Mouse (Mus musculus) left cerebral cortex, adult 8-10 months (tissue): ENCODE results near the gene Lrrc45. TPM values are rescaled to one million over a fixed set of nuclear protein-coding genes. Genes with fewer than 3 reads are reported as not detected.
A peak's percentile ranks its signal among the peaks of the same experiment; 100 is the strongest.

ENCODE experiments used
- DNase-seq, 2 experiments: peaks; one replicate each; pipeline ENCODE4 v3.0.0; 2022; ENCODE audit warnings: low spot score in 2 of 2
- total RNA-seq, 4 experiments: library from RNA; stranded (reverse); gene quantifications; 2 replicates each; pipeline ENCODE4 v1.2.4; 2022

The Lrrc45 gene
- total RNA-seq, 4 experiments from 2014 or later = 39.8 to 56.7 (median 51.2) TPM

DNA sequence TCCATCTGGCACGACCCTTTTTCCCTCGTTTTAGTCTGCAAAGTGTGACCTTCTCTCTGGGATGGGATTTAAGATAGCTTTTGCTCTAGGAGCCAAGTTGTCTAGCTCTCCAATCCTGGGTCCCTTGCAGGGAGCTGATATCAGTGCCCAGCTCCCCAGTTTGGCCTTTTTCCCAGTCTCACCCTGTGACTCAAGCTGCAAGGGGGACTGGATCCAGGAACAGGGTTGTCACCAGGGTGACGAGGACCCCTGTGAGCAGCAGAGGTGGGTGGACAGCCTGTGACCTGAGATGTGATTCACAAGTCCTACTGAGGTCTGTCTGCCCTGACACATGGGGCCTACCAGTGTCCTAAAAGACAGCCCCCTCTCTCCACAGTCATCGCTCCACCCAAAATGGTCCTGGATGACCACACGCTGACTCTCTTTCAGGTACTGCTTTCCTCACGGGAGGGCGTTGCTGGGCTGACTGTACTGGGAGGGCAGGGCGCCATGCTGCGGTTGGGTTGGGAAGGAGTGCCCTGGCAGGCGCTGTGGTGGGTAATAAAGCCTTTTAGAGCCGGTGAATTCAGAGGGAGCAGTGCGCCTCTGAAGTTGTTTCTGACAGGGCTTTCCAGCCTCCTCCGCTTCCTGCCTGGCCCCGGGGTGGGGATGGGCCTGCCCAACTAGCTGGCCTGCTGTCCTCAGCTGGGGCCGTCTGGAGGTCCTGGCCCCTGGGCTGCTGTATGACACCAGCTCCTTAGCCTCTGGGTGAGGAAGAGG is 9.8 kb upstream of the Lrrc45 start:
- DNase-seq = no peak

DNA sequence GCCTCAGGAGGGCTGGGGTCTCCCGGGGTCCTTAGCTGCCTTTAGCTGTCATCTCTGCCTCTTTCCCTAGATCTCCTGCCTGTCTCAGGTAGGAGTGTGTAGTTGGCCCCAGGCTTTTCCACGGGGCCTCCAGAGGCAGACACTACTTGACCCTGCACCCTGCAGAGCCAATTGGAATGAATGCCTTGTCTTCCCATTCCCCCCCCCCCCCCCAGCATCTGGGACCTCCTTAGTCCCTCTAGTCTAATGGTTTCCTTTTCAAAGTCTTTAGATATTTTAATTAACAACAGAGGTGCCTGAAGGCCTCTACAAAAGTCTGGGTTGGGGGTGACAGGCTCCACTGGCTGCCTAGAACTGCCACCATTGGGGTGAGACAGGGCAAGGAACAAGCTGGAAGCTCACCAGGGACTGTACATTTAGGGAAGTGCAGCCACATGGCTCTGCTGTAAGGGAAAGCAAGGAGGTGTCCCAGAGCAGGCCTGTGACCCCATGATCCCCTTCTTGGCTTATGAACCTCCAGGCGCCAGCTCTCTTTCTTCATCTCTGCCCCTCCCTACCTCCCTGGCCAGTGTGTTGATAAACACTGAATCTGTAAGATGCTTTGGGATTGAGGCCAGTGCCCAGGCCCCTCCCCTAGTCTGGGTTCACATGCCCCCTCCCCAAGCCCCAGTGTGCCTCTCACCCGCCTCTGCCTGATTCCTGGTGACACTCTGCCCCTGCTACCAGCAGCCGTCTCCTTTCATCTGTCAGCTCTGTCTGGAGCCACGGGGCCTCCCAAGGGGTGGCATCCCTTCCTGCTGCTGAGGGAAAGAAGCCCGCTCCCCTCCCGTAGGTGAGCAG is 9.0 kb upstream of the Lrrc45 start:
- DNase-seq = no peak

DNA sequence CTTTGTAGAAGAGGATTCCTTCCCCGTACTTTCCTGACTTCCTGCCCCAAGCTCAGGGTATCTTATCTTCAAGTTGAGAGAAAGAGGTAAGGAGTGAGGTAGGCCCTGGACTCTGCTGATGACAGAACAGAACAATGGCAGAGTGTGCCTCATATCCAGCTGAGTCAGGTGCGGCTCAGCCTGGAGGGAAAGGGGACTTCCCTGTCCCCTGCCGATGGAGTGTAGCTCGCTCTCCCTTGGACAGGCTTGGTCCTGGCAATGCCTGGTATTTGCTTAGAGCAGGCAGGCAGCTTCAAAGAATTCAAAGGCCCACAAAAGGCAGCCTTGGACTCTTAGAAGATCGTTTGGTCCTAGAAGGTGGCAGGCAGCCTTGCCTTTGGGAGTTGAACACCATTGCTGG is 7.6 kb upstream of the Lrrc45 start:
- no peak for DNase-seq

DNA sequence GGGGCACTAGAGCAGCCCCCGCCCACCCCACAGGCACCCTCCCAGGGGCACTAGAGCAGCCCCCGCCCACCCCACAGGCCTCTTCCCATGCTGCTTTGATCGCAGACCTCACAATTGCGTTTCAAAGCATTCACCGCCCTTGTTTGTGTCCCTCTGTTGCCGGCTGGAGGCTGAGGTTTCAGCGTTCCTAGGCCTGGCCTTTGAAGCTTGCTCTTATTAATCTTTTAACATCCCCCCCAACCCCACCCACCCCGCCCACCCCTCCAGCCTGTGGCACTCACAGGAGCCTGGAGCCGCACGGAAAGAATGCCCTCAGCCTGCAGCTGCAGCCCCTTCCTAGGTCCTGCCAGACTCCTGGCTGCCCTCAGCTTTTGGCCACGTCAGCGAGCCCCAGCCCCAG is 6.5 kb upstream of the Lrrc45 start:
- DNase-seq = no peak

DNA sequence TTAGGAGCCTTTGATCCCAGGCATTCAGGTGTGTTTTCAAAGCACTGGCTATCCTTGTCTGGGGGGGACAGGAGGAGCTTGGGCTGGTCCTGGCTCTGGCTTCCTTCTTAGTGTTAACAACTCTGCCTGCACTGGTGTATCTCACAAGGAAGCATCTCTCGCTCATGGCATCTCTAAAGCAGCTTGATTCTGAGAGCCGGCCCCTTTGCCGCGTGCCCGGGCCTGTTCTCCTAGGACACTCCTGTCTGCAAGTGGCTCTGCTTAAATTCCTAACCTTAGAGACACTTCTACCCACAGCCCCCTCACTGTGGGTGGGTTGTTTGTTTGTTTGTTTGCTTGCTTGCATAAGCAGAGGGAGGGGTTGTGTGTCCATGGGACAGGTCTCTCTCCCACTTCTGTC is 5.8 kb upstream of the Lrrc45 start:
- no peak for DNase-seq

DNA sequence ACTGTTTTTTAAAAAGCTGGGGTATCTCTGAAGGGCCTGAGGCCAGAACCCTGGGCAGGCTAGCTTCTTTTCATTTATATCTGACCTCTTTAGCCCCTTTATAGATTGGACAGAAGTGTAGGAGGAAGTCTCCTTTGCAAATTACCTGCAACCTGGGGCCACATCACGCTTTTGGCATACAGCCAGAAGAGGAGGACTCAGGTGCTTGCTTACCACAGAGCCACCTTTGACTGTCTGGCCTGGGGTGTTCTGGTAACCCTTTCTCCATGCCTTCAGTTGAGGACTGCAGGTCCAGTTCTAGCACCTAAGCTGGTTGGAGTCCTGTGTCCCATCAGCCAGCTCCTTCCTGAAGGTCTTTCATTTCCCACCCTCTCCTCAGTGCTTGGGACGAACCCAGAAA is 4.2 kb upstream of the Lrrc45 start:
- no peak for DNase-seq

DNA sequence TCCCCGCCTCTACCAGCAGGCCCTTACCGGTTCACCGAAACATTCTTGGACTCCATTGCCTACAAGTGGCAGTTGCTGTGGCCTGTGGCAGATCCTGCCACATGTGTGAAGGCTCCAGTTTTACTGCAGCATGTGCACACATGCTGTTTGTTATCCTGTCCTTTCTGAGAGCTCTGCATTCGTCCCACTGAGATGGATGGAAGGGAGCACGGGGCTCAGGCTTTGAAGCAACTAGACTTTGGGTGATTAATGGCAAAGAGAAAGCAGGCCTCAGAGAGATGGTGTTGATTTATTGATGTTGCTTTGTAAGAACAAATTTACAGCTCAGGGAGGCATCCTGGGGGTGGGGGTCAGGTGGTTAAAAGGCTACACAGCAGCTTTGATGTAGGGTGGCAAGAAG is 3.1 kb upstream of the Lrrc45 start:
- DNase-seq = no peak

DNA sequence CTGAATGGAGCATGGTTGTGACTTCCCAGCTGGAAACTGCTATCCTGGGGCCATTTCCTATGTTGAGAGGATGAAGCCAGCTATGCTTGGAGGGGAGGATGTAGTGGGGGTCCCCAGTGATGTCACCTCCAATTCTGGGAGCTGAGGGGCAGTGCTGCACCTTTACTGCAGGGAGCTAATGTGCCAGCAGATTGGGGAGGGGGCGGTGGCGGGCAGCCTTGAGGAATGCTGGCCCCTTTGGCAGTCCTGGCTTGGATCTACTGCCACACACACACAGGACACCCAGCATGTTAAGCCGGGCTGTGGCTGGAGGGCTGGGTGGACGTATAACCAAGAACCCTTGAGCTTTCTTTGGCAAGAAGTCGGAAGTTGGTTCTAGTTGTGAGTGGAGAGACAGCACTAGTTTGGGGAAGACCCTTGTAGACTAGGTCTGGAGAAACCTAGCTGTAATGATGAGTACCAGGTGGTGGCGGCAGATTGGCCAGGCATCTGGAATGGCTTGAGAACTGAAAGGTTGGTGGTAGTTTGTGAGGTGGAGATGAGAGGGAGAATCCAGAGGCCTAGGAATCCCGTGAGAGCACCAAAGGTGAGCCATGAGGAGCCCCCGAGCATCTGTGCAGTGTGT is 1.6 kb upstream of the Lrrc45 start:
- no peak for DNase-seq

DNA sequence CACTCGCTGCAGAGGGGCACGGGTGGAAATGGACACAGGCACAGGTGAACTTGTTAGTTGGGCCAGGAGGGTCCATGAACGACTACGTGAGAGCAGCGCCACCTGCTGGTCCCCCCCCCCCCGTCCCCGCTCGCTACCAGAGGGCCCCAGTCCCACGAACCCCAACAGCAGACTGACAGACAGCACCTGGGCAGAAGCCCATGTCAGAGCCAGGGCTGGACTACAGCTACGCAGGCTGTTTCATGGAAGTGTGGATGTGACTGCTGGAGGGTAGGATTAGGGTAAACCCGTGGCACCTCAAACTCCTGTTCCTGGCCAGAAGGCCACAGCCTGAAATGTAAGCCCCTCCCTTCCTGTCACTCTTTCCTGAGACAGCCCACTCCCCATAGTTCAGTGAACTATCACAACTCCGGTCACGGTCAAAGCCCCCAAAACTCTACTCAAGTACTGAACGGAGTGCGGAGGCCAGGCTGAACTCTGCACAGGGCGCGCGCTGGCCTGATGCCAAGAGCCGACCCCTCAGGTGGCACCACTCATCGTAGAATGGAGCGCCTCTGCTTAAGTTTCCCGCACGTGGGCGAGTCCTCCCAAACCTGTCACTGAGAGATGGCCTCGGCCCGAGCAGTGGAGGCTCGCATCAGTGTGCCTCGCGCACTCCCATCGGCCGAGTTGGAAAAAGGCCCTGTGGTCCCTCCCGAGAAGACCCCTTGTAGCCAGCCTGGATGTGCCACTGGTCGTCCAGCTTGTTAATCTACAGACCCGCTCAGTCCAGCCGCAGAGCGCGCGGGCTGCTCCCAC is 755 bp upstream of the Lrrc45 start:
- DNase-seq = no peak

DNA sequence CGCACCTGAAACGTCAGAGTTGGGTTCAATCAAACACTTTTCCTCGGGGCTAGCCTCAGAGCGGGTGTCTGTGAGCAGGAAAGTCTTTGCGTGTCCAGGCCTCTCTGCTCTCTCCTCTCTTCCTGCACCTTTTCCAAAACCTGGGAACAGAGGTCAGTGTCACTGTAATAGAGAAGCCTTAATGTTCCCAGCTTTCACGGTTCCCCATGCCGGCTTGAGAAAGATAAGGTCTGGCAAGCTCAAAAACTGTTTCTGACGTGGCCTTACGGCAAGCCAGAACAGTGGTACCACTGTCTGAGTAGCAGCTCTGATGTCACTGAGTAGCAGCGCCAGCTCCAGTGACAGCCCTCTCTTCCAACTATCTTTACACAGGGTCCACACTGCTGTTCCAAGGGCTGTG is 821 bp downstream of the Lrrc45 start:
- no peak for DNase-seq

DNA sequence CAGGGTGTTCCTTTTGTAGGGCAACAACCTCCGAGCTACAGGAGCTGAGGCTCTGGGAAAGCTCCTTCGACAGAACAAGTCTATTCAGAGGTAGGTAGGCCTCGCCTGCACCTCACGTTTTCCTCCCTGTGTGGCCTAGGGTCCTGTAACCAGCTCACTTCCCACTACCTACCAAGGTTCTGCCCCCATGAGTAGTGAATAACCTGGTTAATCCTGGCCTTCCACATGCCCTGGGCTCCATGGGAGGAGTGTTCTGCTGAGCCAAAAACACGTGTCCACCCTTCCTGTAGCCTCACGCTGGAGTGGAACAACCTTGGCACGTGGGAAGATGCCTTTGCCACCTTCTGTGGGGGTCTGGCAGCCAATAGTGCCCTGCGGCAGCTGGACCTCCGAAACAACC is 1.4 kb downstream of the Lrrc45 start:
- no peak for DNase-seq

DNA sequence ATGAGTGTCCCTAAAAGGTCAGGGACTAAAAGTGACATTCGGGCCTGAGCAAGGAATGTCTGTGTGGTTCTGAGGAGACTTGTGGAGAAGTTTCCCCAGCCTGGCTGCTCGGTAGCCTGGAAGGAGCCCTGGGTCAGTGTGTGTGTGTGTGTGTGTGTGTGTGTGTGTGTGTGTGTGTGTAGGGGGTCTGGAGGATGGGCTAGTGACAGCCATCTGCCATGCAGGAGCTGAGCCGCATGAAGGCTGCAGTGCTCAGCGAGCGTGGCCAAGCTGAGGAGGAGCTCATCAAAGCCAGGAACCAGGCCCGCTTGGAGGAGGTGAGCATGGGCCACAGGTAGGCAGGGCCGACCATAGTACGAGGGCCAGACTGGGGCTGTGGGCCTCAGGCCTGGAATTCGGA is 5.5 kb downstream of the Lrrc45 start:
- DNase-seq = no peak

DNA sequence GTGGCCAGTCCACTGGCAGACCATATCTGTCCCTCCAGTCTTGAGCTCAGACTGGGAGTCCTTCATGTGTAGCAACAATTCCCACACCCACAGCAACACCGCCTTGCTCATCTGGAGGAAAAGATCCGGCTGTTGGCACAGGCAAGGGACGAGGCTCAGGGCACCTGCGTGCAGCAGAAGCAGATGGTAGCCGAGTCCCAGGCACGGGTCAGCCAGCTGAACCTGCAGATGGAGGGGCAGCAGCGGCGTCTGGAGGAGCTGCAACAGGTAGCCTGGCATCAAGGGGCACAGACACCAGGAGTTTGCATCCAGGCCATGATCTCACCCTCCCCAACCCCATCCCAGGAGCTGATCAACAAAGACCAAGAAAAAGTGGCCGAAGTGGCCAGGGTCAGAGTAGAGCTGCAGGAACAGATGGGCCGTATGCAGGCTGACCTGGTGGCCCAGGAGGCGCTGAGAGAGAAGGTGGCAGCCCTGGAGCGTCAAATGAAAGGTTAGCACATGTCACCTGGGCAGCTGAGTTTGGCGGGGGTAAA is 6.2 kb downstream of the Lrrc45 start:
- no peak for DNase-seq

DNA sequence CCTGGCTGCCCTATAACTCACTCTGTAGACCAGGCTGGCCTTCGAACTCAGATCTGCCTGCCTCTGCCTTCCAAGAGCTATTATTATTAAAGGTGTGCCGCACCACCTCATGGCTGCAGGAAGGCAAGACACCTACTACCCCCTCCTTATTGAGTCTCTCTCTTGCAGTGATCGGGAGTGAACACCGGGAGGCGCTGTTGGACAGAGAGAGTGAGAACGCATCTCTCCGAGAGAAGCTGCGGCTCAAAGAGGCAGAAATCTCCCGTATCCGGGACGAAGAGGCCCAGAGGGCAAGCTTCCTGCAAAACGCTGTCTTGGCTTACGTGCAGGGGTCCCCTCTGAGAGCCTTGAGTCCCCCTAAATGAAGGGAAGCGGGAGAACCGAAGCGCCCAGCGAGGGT is 6.7 kb downstream of the Lrrc45 start:
- peak in 1 of 2 experiments; percentile 86 for DNase-seq

DNA sequence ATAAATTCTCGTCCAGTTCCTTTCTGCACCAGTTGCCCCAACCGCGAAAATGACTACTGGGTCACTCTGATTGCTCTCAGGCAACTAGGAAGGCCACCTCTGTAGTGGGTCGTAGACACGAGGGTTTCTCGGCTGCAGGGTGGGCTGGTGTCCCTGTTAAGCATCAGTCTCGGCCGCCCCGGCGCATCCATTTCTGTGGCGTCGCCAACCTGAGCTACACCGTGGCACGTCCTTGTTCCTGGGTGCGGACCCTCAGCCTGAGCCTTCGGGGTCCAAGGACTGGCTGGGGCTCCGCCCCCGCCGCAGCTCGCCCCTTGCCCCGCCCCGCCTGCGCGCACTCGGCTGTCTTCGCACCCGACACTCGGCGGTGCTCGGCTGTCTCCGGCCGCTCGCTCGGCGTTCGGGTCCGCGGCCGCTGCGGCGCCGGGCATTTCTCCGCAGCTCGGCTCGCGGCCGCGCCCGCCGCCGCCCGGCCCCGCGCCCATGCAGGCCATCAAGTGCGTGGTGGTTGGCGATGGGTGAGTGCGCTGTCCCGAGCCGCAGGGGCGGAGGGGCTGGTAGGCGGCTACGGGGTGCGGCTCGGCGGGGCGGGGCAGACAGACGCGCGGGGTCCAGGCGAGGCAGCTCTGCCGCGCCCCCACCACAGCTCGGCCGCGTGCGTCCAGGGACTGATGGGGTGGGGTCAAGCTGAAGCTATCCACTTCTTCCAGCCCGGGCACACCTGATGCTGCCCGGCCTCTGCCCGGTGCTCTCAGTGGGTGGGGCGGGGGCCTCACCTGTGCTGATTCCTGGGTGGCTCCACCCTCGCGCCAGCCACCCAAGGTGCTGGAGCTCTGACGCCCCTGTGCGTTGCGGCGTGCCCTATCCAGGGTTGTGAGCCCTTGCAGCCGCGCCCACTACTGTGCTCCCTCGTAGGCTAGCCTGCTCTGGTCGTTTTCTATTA is 7.7 kb downstream of the Lrrc45 start, which contains the start of gene Rac3:
Rac3 (plus strand) TSS at position 347 of the 943 bp plus-strand sequence.
- peak in 1 of 2 experiments; percentile 34 for DNase-seq

DNA sequence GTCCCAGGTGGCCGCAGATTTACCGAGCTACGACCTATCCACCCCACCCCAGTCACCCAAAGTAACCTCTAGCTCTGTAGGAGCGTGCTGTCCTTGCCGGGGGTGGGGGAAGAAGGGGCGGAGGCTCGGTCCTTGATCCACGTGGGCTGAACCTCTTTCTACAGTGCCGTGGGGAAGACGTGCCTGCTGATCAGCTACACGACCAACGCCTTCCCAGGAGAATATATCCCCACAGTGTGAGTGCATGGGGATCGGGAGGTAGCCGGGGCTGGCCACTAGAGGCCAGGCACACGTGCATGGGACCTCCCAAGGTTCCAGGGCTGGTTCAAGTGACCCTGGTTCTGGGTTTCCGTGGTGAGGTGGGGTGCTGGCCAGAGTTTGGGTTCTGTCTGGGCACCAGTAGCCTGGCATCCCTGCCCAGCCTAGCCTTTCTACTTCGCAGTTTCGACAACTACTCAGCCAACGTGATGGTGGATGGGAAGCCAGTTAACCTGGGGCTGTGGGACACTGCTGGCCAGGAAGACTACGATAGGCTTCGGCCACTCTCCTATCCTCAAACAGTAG is 8.4 kb downstream of the Lrrc45 start:
- DNase-seq = no peak

DNA sequence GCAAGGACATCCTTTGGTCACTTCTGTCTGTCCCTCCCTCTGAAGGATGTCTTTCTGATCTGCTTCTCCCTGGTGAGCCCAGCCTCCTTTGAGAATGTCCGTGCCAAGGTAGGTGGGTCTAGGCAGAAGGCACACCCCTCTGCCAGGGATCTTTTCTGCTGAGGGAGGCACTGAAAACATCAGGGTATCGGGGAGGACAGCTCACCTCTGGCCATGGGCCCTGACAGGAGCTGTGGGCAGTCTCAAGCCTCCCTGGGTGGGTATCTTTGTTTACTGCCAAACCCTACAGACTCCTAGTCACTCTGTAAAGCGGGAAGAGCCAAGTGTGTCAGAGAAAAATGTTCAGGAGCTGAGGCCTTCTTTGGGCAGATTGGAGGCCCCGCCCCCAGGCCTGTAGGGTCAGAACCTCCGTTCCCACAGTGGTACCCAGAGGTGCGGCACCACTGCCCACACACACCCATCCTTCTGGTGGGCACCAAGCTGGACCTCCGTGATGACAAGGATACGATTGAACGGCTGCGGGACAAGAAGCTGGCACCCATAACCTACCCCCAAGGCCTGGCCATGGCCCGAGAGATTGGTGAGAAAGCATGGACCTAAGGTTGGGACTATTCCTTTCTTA is 9.1 kb downstream of the Lrrc45 start:
- DNase-seq = no peak

DNA sequence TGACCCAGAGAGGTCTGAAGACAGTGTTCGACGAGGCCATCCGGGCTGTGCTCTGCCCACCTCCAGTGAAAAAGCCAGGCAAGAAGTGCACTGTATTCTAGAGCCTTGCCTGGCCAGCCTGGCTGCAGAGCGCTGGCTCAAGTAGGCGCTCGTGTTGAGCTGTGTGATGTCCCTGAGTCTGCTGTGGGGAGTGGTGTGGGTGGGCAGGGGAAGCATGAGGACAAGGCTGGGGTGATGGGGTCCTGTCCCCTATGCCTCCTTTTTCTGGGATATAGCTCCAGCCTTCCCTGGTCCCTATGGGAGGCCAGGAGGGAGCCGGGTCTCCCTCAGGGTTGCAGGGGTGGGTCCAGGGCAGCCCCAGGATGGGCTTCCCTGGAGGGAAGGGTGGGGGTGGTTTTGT is 9.8 kb downstream of the Lrrc45 start:
- DNase-seq = no peak
